Mouse (Mus musculus) kidney, adult 2 months (tissue): ENCODE measurements at regions not wholly inside any gene's neighbourhood (a gene's known extent, or its start where the extent isn't known, plus 50 kb on each side); places are given as distances from the start of the nearest gene placed in this dataset.

Source experiments
- CTCF ChIP-seq: fragments of 200-500 bp; conservative IDR thresholded peaks from 2 replicates; pipeline ENCODE4 v1.5.1; 2011; ENCODE audit warnings: low read depth, mild to moderate bottlenecking, control low read depth, low read length, moderate library complexity, mixed read lengths; ENCODE audit not compliant: insufficient read depth, insufficient read length
- POLR2A ChIP-seq: fragments of 200-500 bp; IDR thresholded peaks from one replicate; pipeline ENCODE4 v1.6.1; 2011; ENCODE audit warnings: low read depth, low read length, control low read depth

- TF ChIP-seq CTCF, result no peak
- TF ChIP-seq POLR2A, result no peak
Measured at GRCm38 (mm10) chr4:125189971-125190370, 62.3 kb upstream of the Zc3h12a start.
